Mouse (Mus musculus) c-Kit-positive CD71-positive TER-119-negative erythroid progenitor cells, embryonic 14.5 days (primary cell): ENCODE results near the gene Socs2.
"Not testable (repeated sequence)": the region's sequence is repeated elsewhere in the genome, so short reads cannot be mapped to it uniquely, and the experiment has no call there.

Experiments
- DNase-seq: peaks from one replicate; pipeline ENCODE4 v3.0.0-alpha.2; 2013; ENCODE audit warnings: low read depth

Socs2 gene

DNA sequence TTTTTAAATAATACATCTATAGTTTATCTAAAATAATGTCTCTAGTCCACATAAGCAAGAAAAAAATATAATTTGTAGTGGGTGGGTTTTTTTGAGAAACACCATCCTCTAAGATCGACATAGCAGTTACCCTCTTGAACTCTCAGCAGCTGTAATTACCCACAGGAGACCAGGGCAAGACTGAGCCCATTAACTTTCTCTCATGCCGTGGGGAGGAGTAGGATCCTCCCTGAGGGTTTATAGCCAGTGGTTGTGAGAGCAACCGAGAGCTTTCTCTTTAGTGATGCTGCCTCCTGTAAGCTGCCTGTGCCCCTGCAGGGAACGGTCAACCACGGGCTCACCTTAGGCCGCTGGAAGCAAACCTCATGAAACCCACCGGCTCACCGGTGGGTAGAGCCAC, 24.9 kb downstream of the Socs2 start:
- no peak for DNase-seq

DNA sequence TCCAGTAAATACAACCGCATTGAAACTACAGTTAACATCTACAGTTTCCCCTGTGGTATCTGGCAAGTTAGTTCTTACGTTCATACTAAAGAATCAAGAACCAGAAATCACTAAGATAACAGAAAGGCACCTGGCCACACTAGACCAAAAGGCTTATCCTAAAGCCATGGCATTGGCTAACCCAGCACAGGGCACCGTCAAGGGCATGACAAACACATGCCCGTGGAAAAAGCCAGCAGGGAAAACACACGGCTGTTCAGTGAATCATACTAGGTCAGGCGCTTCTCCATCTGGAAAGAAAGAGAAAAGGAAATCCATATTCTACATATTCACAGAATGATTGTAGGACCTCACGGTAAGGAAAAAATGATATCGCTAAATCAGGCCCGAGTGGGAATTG, 26.1 kb downstream of the Socs2 start:
- no peak for DNase-seq

DNA sequence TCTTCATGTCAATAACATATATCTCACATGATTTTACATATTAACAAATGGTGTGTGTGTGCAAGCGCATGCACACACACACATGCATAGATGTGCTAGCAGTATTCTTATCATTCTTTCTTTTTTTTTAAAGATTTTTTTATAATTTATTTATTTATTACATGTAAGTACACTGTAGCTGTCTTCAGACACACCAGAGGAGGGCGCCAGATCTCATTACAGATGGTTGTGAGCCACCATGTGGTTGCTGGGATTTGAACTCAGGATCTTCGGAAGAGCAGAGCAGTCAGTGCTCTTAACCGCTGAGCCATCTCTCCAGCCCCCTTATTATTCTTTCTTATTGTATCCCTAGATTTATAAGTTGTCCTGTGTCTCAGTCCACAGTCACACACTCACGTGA, 27.2 kb downstream of the Socs2 start:
- not testable (repeated sequence) for DNase-seq

DNA sequence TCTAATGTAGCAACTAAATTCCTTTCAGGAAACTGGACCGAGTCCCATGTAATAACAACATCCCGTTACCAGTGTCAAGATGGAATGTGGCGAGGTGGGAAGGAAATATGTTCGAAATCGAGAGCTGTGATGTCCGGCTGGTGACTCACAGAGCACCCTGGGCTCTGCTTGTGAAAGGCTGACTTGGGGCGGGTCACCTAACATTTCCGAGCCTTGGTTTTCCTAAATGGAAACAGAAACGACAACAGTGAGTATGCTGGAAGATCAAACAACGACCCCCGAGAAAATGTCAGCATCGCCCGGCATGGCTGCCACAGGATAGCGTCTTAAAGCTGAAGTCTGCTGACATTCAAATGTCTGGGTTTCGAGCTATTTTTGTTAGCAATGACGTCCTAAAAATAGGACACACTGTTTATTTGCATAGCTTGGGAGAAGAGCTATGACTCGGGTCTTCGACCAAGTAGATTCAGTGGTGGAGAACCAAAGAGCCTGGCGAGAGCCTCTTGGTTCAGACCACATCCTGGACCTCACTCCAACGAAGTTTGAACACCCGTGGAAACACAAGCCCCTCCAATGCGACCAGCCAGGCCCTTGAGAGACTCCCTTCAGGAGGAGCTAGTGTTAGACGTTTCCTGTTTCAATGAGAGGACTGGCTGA, 28.0 kb downstream of the Socs2 start:
- DNase-seq: no peak

DNA sequence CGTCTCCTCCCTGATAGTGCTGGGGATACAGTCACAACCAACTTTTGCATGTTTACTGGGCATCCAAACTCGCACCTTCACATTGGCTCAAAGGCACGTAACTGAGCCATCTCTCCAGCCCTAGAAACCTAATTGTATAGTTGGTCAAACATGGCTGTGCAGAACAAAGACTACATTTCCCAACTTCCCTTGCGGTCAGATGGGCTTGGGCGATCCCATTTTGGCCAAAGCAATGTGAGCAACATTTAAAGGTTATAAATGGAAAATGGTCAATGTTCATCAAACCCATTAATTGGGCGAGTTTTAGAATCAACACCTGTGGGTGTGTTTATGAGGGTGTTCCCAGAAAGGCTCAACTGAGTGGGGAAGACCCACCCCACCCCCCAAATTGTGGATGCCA, 30.5 kb downstream of the Socs2 start:
- no peak for DNase-seq

DNA sequence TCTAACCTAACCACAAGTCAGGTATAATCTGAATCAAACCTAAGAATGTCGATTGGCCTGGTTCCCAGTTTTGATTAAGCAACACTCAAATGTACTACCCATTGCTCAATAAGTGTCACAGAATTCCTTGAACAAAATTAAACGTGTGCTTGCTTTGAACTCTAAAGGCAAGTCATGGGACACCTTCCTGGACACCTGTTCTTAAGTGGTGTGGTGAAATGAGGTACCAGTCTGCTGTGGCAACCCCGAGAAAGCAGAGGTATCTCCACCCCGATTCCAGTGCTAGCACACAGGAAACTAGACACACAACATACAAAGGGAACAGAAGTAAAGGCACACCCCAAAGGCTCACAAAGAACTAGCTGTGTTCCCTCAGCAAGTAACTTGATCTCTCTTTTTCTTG, 31.2 kb downstream of the Socs2 start:
- no peak for DNase-seq

DNA sequence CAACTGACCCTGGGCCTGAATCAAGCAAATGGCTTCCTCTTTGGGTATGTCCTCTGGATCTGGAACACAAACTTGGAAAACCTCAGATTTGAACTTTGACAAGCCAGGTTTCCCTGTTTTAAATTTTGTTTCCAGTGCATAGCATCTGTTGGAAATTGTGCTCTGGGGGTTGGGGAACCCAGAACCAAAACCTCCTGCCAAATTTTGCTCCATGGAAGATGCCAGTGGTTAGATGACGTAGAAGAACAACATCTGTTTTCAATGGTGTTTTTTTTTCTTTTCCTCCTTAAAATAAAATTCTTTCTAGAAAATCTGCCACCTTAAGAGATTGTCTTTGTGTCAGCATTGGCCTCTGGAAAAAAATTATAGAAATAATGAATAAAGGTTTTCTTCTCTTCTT, 31.9 kb downstream of the Socs2 start:
- no peak for DNase-seq

DNA sequence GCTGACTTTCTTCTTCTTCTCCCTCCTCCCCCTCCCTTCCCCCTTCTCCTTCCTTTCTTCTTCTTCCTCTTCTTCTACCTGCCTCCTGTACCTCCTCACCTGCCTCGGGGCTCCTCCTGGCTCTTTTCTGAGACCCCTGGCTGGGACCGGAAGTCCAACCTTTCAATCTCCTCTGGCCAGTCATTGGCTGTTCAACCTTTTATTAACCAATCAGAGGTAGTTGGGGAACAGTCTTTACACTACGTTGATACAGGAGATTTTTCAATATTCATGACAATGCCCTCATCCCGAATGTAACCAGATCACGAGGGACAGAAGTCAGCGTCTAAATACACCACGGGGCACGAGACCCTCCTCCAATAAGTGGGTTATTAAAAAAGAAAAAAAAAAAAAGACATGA, 32.5 kb downstream of the Socs2 start:
- no peak for DNase-seq

DNA sequence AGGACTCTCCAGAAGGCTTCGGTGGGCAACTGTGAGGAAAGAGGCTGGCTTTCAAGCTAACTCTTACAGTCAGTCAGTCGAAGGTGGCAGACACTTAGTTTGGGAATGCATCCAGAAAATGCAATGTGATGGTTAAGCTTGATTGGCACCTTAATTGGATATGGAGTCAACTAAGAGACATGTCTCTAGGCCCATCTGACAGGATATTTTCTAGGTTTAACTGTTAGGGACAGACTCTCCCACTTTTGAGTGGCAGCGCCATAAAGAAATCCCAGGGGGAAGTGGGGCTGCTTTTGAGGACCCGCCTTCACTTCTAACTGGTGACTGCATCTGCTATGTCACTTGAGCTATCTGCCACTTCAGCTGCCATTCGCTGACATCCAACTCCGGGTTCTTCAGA, 43.6 kb downstream of the Socs2 start:
- no peak for DNase-seq

DNA sequence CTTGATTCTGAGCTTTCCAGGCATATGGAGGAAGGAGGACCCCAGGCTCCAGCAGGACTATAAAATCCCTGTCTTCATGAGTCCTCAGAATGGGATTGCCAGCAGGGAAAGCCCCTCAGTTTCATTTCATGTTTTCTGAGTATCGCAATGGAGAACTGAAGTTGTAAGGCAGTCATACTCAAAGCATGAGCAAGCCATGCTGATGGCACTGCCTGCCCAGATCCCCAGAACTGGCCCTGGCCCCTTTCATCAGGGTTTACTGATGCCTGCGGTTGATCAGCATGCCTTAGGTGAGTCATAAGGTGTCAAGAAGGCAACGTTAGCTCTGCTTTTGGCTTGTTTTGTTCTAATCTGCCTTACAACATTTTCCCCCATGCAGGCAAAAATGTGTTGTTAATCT, 45.0 kb downstream of the Socs2 start:
- no peak for DNase-seq

DNA sequence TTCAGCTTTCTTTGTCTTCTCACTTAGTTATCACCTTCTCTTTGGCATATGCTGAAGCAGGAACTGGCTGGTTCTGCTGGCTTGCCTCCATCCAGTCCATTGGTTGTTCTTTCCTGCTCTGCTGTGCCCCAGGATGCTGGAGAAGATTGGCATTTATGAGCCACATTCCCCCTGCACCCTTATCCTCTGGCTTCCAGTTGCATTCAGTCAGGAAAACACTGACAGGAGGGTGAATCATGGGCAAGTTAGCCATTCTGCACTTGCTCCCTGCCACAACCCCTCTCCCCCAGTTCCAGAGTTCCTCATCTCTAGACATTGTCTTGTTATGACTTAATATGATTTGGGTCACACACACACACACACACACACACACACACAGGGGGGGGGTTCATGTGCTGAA, 47.8 kb downstream of the Socs2 start:
- no peak for DNase-seq

DNA sequence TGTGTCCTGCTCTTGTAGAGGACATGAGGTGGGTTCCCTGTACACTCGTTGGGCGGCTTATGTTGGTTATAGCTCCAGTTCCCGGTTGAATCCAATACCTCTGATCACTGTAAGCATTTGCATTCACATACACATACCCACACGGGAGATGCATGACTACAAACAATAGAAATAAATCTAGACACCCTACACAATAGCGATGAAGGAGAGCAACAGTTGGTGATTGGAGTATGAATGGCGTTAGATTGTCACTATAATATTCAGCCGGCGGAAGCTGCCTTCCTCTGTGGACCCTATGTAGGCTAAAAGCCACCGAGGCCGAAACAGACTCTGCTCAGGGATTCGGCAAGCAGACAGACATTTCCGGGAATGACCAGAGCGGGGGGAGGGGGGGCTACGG, 48.8 kb downstream of the Socs2 start:
- DNase-seq: no peak

DNA sequence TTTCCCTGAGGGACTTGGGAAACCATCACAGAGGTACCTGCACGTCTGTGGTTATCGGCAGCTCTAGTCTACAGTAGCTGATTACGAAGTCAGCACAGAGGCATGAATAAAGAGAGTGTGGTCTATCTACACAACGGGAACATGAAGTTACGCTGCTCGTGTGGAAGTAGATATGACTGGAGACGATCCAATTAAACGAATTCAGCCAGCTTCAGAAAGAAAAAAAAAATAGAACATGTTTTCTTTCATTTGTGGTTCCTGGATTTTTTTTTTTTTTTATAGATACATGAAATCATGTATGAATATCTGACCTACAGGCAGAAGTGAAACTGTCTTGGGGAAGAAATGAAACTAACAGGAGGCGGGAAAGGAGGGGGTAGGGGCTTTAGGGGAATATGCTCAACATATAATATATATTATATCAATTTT, 49.3 kb downstream of the Socs2 start:
- DNase-seq: no peak

DNA sequence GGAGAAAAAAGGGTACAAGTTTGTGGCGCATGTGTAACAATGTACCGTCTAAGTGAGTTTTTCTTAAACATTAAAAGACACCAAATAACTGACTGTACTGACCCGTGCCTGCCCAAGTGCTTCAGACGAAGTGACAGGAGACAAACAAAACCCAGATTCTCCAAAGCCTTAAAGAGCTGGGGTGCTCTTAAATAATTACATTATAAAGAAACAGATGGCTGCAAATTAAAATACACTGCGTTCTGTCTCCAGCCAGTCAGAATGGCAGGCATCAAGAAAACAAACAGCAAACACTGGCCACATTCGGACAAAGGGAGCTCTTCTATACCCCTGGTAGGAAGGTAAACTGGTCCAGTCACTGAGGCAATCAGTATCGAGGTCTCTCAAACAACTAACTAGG, 49.7 kb downstream of the Socs2 start:
- DNase-seq: no peak

DNA sequence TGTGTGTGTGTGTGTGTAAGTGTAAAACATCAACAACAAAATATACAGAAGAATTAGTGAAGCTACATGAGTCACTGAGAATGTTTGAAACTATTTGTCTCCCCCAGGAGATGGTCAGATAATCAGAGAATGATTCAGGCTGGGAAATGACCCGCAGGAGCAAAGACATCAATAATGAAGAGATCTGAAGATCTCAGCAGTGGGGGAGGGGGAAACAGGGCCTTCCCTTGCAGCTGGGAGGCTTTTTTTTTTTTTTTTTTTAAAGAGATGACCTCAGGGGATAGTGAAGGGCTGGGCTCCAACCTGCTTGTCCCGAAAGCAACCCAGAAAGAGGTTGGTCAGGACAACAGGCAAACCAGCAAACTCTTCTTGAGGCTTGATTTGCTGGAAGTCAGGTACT, 54.7 kb downstream of the Socs2 start:
- DNase-seq: no peak

DNA sequence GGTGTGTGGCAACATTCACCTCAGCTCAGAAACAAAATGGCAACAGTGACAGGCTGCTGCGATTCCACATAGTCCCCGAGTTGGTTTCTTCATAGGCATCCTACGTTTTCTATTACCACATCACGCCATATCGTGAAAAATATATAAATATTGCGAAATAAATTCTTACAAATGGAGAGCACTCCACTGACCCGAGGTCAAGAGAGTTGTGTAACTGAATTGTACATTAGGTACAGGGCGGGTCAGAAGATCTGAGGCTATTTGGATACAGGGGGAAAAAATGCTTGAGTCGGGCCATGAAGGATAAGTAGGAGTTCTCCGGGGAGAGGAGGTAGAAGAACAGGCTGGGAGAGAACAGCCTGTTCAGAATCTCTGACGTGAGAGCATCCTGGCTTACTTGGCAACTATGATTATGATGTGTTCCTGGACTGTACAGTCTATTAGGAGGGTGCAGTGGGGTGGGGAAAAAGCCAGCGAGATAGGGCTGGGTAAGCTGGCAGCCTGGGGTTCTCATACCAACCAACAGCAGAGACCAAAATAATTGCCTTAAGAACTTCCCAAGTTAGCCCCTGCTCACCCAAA, 55.6 kb downstream of the Socs2 start:
- no peak for DNase-seq

DNA sequence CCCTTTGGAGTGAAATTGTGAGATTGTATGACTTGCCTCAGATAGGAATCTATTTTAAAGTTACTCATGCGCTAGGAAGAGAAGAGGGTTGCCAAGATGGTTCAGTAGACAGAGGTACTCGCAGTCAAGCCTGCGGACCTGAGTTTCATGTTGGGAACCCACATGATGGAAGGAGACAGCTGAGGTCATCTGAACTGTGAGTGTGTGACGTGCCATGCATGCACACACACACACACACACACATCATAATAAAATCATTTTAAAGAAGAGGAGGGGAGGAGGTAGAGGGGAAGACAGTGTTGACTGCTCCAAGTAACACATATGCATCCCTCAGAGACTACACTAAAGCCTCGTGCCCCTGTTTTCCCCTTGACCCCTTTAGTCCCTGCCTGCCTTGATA, 56.9 kb downstream of the Socs2 start:
- DNase-seq: no peak

DNA sequence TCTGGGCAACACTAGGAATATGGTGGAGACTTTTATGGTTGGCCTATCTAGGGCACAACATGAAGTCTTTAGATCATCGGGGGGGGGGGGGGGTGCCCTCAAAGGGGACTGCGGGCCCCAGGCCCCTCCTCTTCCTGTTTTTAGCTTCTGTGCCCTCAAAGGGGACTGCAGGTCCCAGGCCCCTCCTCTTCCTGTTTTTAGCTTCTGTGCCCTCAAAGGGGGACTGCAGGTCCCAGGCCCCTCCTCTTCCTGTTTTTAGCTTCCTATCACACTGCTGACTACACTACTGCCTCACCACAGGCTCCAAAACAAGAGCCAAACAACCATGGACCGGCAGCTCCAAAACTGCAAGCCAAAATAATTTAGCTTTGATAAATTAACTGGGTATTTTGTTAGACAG, 59.3 kb downstream of the Socs2 start:
- no peak for DNase-seq

DNA sequence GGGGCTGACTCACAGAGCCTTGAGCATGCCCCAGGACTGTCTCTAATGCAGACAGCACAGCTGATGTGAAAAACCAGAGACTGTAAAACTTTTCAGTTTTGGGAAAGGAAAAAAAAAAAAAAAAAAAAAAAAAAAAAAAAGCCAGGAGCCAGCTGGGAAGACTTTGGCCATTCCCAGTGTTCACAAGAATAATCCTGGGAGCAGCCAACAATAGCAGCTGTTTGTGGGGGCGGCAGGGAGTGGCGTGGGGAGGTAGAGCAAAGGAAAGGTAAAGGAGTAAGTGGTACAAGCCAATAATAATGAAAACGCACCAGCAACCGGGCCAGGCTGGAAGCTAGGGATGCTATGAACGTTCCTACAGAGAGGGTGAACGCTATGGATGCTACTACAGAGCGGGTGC, 60.3 kb downstream of the Socs2 start:
- DNase-seq: no peak

DNA sequence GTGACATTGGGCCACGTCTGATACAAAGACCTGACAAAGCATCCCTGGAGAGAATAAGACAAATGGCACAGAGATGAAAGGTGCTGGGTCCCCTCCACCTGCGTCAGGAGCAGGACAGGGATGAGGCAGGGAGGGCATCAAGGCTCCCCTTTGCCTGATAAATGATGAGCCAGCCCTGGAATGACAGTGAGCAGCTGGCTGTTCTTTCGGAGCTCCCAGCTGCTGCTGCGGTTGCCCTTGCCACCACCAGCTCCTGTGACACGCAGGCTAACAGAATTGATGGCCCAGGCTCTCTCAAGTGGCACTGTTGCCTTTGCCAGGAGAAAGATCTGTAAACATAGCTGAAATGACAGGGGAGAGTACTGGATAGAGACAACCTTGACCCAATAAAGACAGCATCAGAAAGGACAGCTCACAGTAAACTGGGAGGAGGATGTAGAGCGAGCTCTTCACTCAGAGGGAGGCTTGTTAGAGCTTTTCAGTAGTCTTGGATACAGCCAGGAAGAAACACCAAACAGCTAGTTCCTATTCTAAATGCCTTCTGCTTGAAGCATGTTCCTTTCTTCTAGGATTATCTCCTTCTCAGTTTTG, 61.2 kb downstream of the Socs2 start:
- no peak for DNase-seq

DNA sequence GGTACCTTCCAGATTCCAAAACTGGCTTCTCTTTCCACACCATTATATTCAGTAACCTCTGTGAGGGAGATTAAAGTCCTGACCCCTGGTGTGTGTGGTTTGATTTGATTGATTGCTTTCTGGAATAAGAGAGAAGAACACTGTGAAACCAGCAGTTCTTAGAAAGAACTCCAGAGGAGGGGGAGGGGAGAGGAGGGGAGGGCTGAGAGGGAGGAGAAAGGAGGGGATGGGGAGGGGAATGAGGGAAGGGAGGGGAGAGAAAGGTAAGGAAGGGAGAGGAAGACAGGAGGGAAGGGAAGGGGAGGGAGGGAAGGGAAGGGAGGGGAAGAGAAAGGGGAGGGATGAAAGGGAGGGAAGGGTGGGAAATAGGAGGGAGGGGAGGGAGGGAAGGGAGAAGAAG, 62.3 kb downstream of the Socs2 start:
- DNase-seq: no peak

DNA sequence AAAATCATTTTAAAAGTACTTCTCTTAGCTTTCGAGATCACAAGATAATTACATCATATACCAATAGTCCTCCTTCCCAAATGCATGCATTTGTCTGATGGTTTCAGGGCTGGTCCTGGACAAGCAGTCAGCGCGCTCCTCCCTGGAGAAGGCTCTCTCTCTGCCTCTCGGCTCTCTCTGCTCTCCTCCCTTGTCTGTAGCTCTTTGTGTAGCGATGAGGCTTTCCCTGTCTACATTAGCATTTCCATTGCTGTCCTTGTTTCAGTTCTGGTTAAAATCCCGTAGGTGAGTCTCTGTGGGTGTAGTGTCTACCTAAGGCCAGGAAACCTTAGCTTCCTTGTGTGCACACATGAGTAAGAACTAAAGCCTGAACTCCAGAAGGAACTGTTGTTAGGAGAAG, 62.9 kb downstream of the Socs2 start:
- DNase-seq: no peak

DNA sequence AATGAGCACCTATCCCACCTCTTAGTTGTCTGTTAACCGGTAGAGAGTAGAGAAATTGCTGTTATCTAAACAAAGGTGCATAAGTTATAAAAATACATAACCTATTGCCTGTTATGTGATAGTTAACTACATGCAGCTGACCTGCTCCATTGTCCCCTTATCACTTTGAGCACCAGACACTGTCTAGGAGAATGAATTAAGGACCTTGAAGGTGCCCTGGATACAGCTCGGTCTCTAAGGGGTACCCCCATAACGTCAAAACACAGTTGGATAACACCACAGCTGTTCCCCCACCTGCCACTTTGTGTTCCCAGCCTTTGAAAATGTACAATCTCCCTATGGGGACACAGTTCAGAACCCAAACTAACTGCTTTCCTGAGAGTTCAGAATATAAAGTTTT, 68.5 kb downstream of the Socs2 start:
- no peak for DNase-seq

DNA sequence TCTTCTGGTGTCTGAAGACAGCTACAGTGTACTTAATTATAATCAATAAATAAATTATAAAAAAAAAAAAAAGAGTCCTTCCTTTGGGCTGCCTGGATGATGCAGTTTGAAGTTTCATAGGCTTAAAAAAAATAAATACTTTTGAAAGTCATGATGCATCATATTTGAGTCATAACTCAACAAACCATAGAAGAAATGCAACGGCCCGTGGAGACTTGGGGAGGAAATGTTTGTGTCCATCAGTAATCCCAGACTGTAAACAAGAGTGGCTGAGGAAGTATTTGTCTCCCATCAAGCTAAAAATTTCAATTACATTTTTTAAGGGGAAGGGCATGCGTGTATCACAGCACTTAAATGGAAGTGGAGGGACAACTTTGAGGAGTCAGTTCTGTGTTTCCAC, 69.2 kb downstream of the Socs2 start:
- DNase-seq: no peak
